Mouse (Mus musculus): ENCODE results near the gene Gpr25.

Gene Gpr25

GRCm38 (mm10) chr1:136233892-136234594 lies 26.6 kb downstream of the Gpr25 start, which contains the start of gene Inava:
Inava (minus strand) TSS chr1:136234264.
- peak; percentile 96 for DNase-seq (ENCODE audit: low read depth, low spot score)

DNA sequence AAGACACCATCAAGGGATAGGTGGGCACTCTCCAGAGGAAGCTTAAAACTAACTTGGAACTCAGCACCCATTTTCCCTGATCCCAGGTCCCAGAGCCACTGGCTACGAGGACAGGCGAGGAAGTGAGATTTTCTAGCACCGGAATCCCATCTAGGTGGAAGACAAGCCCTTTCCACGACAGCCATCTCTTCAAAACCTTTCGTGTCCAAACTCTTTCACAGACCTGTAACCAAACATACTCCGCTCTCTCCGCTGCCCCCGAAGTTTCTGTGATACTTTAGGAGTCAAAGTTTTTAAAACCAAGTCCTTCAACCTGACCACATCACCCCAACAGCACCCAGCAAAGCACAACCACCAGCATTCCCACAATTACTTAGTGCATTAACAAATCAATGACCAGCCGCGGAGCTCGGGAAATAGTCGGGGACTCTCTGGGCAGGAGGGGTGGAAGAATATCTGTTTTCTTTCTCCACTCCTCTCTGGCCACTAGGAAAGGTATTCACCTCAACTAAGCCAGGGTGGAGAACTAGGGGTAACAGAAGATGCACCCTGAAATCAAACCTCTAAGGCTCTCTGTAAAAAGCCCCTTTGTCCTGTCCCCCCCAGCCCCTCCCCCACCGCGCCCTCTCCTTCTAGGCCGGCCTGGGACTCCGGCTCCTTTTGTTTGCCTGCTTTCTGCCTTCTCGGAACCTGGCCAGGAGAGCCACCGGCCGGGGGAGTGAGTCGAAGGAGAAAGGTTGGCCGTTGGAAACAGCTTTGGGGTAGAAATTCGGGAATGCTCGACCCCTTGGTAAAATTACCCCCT lies 27.5 kb downstream of the Gpr25 start:
- peak; percentile 46 for DNase-seq (ENCODE audit: low read depth, low spot score)

GRCm38 (mm10) chr1:136232285-136232926 lies 28.3 kb downstream of the Gpr25 start:
- no peak for DNase-seq (ENCODE audit: low read depth, low spot score)

- DNase-seq (ENCODE audit: low read depth, low spot score) = peak; percentile 52
Measured at GRCm38 (mm10) chr1:136231596-136231995, 29.1 kb downstream of the Gpr25 start.

- DNase-seq (ENCODE audit: low read depth, low spot score) = no peak
Measured at GRCm38 (mm10) chr1:136230201-136230600, 30.5 kb downstream of the Gpr25 start.

GRCm38 (mm10) chr1:136229040-136229373 lies 31.7 kb downstream of the Gpr25 start:
- no peak for DNase-seq (ENCODE audit: low read depth, low spot score)

DNA sequence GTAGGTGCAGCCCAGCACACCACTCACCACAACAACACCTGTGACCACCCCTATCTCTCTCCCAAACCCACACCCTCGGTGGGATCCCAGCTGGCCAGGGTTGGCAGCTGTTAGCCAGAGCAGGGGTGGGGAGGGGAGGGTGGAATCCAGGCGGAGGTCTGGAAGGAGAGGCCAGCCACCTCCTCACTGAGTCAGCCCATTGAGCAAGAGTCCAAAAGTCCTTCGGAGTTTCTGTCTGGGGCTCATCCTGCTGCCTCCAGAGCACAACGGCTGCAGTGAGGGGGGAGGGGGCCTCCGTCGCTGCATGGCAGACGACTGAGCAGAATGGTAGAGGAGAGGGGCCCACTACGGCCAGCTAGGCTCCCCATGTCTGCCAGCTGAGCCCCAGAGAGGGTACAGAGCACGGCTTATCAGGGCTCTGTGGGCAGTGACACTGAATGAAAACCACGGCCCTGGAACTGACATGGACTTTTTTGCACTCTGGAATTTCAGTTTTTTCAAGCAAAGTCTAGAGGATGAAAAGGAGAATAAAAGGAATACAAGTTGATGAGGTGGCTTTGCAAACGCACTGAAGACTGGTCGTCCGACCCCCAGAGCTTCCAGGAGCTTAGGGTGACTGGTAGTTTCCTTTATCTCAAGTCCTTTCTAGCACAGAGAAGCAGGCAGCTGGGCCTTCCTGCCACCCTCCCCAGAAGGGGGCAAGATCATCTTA lies 32.2 kb downstream of the Gpr25 start:
- no peak for DNase-seq (ENCODE audit: low read depth, low spot score)

DNA sequence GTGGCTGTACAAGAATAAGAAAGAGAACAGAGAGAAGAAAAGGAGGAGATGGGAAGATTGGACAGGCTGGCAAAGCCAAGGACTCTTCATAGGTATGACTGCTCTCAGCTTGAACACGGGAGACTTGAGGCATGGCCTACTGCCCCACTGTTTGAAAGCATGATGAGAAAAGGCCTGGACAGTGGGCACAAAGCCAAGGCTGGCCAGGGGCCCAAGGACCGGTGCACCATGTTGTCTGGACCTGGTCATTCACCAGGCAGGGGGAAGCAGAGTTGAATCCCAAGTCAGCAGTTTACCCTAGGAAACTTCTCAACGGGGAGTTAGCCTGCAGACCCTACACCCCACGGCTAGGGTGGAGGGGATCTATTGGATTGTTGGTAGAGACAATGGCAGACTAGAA lies 32.8 kb downstream of the Gpr25 start:
- DNase-seq (ENCODE audit: low read depth, low spot score) = no peak

DNA sequence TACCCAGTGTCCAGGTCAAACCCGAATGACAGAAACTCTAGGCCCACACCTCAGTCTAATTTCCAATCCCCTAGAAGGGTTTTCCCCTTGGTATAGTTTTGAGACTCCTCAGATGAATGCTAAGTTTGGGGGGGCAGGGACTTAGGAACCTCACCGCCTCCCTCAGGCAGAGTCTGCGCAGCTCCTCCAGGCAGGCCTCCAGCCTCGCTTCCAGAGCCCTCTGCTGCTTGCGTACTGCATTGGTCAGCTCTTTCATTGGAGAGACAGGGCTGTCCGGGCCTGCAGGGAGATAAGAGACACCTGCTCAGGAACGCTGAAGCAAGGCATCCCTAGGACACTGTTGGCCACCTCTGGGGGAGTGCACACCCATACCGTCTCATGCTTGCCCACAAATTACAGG lies 34.0 kb downstream of the Gpr25 start:
- DNase-seq (ENCODE audit: low read depth, low spot score) = no peak

DNA sequence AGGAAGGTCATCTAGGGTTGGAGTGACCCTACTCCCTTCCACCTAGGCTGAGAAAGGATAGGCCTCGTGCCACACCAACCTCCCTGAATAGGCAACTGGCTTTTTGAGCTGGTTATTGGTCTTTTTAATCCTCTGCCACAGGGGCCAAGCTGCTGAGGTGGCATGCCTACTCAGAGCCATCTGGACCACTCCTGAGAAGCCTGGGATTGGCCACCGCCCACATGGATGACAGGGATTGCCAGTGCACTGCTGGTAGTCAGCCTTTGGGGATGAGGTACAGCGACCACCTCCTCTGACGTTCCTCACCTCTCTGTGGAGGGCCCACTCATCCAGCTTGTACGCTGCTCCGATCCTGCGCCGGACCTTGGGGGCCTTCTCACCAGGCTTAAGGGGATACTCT lies 34.8 kb downstream of the Gpr25 start:
- no peak for DNase-seq (ENCODE audit: low read depth, low spot score)

DNA sequence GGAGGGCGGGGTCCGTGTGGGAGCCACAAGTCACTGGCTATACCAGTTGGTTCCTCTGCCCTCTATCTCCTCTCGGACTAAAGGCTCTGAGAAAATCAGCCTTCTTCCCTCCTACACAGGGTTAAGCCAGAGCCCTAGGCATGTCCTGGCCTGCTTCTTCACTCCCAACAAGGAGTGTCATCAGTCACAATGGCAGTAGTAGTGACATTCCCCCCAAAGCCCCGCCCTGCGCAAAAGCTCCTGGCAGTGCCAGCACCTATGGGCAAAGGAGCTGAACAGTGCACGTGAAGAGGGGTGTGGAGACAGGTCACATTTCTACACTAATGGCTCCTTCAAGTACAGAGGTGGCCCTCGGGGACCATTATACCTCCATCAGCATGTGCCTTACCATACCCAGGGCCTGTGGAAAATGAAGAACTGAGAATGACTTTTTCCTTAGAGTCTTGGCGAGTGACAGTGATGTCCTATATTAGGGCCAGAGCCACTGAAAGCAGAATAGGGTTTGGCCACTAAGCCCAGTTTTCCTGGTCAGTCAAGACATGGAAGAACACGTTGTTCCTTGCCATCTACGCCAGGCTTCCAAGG lies 36.8 kb downstream of the Gpr25 start:
- no peak for DNase-seq (ENCODE audit: low read depth, low spot score)

DNA sequence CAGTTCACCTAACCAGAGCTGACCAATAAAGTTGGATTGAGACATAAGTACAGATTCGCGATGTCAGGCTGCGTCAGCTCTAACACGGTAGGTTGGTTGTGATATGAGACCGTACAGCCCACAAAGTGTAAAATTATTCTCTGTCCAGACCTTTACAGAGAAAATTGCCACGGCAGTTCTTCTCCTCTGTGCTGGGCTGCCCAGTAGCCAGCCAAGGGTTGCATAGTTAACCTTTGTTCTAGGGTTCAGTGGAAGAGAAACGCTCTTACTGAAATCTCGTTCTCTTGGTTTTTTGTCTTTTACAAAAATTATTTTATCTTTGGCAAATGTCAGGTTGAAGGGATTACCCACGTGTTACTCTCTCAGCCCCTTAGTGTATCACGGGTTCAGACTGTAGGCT lies 38.3 kb downstream of the Gpr25 start:
- no peak for DNase-seq (ENCODE audit: low read depth, low spot score)

GRCm38 (mm10) chr1:136220037-136220871 lies 40.4 kb downstream of the Gpr25 start:
- no peak for DNase-seq (ENCODE audit: low read depth, low spot score)

DNA sequence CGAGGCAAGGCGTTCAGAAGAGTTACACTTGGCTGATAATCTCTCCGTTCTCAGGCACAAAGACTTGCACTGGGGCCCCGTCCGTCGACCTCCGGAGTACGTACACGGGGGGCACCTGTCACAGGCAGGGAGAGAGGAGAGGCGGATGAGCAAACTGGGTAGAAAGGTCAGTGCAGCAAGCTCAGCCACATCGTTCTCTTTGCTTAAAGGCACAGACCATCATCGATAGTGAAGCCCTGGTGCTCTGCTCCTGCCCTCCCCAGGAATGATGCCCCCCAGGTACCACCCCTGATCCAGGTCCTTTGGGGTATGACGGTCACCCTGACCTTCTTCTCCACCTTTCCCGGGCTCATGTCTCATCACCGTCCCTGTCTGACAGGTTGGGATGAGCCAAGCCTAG lies 46.4 kb downstream of the Gpr25 start:
- DNase-seq (ENCODE audit: low read depth, low spot score) = no peak

- DNase-seq (ENCODE audit: low read depth, low spot score) = peak; percentile 65
Measured at GRCm38 (mm10) chr1:136212803-136213202, 47.9 kb downstream of the Gpr25 start, which contains the start of gene Mroh3. Mroh3 (minus strand) TSS chr1:136212828.
